In genomic region chr3:80058722-80059121, GRCm38 (mm10) we compare ENCODE assay signal across 7 mouse cellular contexts.
DNase-seq lines count a peak whose midpoint lies in the region.

No protein-coding gene starts in this region.

- DNase-seq in ovary, postnatal 14 days (ENCODE audit: low spot score), result peak; percentile 36
- no peak for DNase-seq in ovary, postnatal 10 days (ENCODE audit: low spot score)
- DNase-seq in adrenal gland, adult 8-10 months, result peak; percentile 18
- peak; percentile 68 for DNase-seq in embryo, embryonic 10 days (ENCODE audit: low spot score)
- DNase-seq in heart, postnatal 4 days, result peak; percentile 80
- peak; percentile 40 to 42 for DNase-seq in left cerebral cortex, postnatal 10 days (ENCODE audit: extremely low spot score in 1 of 2, low spot score in 2 of 2)
- DNase-seq in retina, postnatal 7 days (ENCODE audit: low read depth, low spot score), result peak; percentile 4

- intact Hi-C loops in left cerebral cortex, postnatal 10 days (cut with DNase I), result loop anchor here (2.0 to 10.0 kb wide), 2 partner anchors 174 to 204 kb away; partner anchors contain the start of genes Fam198b and Tmem144
